In genomic region chr2:9160181-9160580, GRCm38 (mm10) we compare ENCODE assay signal across 16 mouse cellular contexts.
"Had no signal": no experiment of that assay in that cellular context is flagged by ENCODE, and none has a peak within 500 bp of the region (broad histone marks: within the 10 kb centered on the region; RNA-seq: fewer than 3 reads in every experiment).

No protein-coding gene starts in this region.

- H3K9ac ChIP-seq: neural tube, embryonic 13.5 days; neural tube, embryonic 15.5 days; stomach, embryonic 15.5 days had no signal

- H3K4me2 ChIP-seq: neural tube, embryonic 13.5 days; neural tube, embryonic 15.5 days; stomach, embryonic 15.5 days had no signal

- DNase-seq: retina, postnatal 1 day; right cerebral cortex, adult 18-20 months; right cerebral cortex, postnatal 14 days; right cerebral cortex, postnatal 25 days; right cerebral cortex, postnatal 4 days; spleen, adult 18-20 months; thymus, adult 18-20 months; thymus, adult 2 months; thymus, postnatal 14 days; thymus, postnatal 25 days; thymus, postnatal 36 days; thymus, postnatal 4 days had no signal

- H3K27ac ChIP-seq: neural tube, embryonic 13.5 days; neural tube, embryonic 15.5 days; stomach, embryonic 15.5 days; stomach, postnatal 0 days had no signal

- H3K4me1 ChIP-seq: neural tube, embryonic 13.5 days; neural tube, embryonic 15.5 days; stomach, embryonic 15.5 days had no signal

- H3K4me3 ChIP-seq: neural tube, embryonic 13.5 days; neural tube, embryonic 15.5 days; stomach, embryonic 15.5 days had no signal

- H3K36me3 ChIP-seq: neural tube, embryonic 13.5 days; neural tube, embryonic 15.5 days; stomach, embryonic 15.5 days had no signal

- H3K27me3 ChIP-seq: neural tube, embryonic 13.5 days; neural tube, embryonic 15.5 days; stomach, embryonic 15.5 days had no signal

- H3K9me3 ChIP-seq: neural tube, embryonic 13.5 days; neural tube, embryonic 15.5 days; stomach, embryonic 15.5 days had no signal
